Mouse (Mus musculus): Measurements from ENCODE around the gene Tescl. TPM values are rescaled to one million over a fixed set of nuclear protein-coding genes. Genes with fewer than 3 reads are reported as not detected.

Tescl gene
- total RNA-seq, 2 experiments from 2014 or later: not detected

GRCm38 (mm10) chr7:24364827-24365226 is 31.1 kb upstream of the Tescl start:
- DNase-seq (ENCODE audit: low spot score in 2 of 2): peak; percentile 80 to 90

GRCm38 (mm10) chr7:24363228-24363627 is 29.5 kb upstream of the Tescl start:
- peak; percentile 34 to 59 for DNase-seq (ENCODE audit: low spot score in 2 of 2)

DNA sequence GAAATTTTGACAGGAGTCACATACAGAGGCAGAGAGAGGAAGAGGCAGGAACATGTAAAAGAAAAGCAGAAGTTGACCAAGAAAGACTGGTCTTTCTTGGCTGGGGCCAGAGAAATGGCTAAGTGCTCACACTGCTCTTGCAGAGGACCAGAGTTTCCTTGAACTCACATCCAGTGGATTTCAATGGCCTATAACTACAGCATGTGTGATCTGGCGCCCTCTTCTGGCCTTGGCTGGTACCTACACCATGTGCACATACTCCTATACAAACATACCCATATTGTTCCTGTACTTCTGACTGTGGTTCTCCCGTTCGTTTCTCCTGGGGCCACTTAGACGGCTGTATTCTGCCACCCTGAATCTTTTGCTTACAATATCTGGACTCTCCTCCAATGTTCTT is 27.3 kb upstream of the Tescl start:
- no peak for DNase-seq (ENCODE audit: low spot score in 2 of 2)

DNA sequence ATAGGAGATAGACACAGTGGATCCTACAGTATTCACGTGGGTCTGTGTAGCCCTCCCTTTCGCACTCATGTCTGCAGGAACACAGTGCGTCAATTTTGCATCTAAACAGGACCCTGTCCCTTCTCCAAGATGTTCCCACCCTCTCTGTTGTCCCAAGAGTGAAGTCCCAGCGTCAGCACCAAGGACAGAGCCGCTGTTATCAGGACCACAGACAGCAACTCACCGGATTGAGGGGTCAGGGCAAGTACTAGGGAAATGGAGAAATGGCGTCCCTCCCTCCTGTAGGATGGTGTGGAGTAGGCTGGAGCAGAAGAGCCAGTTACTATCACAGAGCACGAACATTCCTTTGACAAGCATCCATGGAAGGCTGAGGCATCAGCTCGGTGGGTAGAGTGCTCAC is 25.5 kb upstream of the Tescl start:
- DNase-seq (ENCODE audit: low spot score in 2 of 2): no peak

DNA sequence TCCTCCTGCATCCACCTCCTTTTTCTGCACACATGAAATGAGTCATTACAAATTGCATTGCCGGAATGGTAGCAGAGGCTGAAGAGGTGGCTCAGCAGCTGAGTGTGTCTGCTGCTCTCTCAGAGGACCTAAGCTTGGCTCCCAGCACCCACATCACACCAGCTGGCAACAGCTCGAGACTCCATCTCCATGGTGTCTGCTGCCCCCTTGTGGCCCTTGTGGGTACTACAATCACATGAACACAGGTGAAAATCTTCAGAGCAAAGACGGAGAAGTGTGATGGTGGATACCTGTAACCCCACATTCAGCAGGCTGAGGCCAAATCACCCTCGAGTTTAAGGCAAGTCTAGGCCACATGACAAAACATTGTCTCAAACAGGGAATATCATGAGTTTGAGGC is 24.2 kb upstream of the Tescl start:
- DNase-seq (ENCODE audit: low spot score in 2 of 2): no peak

DNA sequence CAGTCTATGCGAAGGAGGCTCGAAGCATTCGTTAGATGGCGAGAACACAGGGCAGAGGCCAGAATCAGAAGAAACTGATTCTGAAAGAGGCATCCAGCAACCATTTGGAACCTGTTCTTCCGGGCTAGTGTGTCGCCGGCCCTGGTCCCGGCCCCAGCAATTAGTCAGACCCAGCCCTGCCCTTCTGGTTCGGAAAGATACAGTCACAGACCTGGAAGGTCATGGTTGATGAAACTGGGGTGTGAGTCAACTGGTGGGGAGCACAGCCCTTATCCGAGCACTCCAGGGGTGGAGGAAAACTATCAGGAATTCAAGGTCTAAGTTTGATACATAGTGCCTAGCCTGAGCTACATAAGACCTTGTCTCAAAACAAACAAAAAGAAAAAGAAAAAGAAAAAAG is 22.3 kb upstream of the Tescl start:
- no peak for DNase-seq (ENCODE audit: low spot score in 2 of 2)

DNA sequence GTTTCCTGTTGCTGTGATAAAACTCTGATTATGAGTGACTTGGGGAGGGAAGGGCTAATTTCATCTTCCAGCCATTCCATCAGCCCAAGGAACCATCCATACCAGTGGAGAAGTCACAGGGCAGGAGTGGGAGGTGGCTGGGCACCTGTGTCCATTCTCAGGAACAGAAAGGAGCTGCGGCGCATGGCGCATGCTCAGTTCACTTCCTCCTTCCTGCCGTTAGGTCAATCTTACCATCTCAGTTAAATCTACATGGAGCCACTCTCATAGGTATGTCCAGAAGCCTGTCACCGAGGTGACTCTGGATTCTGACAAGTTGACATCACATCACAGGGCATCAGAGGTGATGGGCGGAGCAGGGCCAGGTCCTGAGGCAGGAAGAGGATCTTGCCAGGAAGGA is 21.9 kb upstream of the Tescl start:
- no peak for DNase-seq (ENCODE audit: low spot score in 2 of 2)

DNA sequence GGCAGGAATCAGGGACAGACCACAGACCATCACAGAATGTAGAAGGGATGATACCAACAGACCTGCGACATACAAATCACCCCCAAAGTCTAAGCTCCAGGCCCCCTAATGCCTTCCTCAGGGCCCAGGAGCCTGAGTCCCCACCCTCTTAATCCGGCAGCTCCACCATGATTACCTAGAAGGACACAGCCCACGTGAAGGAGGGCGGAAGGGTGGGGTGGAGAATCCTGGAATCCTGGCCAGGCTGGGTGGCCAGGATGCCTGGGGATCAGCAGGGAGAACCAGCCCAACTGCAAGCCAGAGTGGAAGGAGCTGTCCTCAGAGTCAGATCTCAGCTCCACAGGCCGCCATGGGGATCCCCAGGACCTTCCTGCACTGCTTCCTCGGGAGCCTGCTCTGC is 15.2 kb upstream of the Tescl start, which contains the start of gene Lypd5:
Lypd5 (plus strand) TSS at position 301 of the 400 bp plus-strand sequence.
- DNase-seq (ENCODE audit: low spot score in 2 of 2): no peak

DNA sequence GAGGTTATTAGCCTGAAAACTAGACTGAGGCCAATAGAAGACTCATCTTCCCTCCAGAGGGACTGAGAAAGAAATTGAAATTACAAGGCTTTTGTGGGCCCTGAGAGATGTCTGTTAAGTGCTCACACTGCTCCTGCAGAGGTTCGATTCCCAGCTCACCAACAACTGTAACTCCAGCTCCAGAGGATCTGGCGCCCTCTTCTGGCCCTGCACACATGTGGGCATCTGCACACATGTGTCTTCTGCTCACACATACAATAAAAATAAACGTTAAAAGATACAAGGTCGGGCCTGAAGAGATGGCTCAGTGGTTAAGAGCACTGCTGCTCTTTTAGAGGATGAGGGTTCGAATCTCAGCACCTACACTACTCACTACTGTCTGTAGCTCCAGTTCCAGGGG is 12.7 kb upstream of the Tescl start:
- DNase-seq (ENCODE audit: low spot score in 2 of 2): no peak

DNA sequence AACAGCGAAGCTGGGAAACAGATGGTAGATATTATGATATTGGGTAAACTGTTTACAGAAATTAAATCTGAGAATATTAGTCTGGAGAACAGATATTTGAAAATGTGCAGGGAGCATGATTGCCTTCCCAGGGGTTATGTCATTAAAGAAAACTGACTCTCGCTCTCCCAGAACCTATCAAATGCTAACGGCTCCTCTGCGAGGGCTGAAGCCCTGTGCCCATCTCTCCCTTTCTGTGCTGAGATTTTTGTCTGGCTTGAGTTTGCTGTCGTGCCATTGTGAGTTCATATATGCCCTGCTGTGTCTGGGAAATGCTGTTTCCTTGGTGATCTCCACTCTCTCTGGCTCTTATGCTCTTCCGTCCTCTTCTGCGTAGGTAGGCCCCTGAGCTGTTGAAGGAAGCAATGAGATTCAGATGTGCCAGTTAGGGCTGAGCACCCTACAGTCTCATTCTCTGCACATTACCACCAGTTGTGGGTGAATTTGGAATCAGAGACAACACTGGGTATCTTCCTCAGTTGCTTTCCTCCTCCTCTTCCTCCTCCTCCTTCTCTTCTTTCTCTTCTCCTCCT is 10.1 kb upstream of the Tescl start:
- DNase-seq (ENCODE audit: low spot score in 2 of 2): peak in 1 of 2 experiments; percentile 31

GRCm38 (mm10) chr7:24338241-24338640 is 4.5 kb upstream of the Tescl start:
- no peak for DNase-seq (ENCODE audit: low spot score in 2 of 2)

GRCm38 (mm10) chr7:24335699-24336309 is 2.1 kb upstream of the Tescl start:
- peak; percentile 64 to 82 for DNase-seq (ENCODE audit: low spot score in 2 of 2)

DNA sequence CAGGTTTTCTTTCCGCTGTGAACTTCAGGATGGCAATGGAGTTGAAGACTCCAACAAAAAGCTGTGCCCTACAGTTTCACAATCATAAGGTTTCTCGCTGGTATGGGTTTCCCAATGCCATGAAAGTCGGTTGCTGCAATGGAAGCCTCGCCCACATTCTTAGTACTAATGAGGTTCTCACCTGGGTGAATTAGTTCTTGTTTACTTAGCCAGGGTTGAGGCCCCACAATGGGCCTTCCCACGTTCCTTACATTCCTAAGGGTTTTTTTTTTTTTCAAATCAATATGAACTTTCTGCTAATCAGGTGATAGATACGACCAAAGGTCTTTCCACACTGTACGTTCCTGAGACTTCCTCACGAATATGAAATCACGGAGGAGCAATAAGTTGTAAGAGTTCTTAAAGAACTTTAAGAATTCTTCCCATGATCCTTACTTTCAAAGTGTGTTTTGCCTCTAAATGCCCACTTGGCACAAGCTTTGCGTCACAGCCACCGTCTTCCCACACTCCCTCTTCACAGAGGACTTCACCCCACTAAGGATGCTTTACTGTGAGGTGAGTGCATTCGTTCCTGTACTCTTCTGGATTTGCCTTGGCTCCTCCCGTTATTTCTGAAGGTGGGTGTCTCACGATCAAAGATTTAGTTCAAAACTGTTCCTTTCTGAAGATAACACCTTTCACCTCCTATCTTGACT is 6.3 kb downstream of the Tescl start:
- no peak for DNase-seq (ENCODE audit: low spot score in 2 of 2)

- DNase-seq (ENCODE audit: low spot score in 2 of 2): no peak
Measured at GRCm38 (mm10) chr7:24326273-24327135, 7.2 kb downstream of the Tescl start.

- DNase-seq (ENCODE audit: low spot score in 2 of 2): peak; percentile 53 to 69
Measured at GRCm38 (mm10) chr7:24325675-24326128, 8.0 kb downstream of the Tescl start.

GRCm38 (mm10) chr7:24325197-24325596 is 8.5 kb downstream of the Tescl start:
- DNase-seq (ENCODE audit: low spot score in 2 of 2): peak in 1 of 2 experiments; percentile 24

DNA sequence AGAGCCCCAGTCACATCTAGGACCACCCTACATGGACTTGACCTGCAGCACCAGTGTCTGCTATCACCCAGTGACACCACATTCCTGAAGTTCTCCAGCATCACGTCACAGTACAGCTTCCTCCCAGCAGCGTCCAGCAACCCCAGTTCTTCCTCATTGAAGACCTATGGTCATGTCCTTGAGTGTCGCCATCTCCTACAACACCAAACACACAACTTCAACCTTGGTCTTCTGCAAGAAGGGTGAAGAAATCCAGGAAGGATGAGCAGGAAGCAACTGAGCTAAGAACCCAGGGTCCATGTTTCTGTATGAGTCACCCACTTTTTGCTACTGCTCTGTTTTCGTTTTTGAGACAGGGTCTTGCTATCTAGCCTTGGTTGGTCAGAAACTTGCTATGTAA is 11.1 kb downstream of the Tescl start:
- DNase-seq (ENCODE audit: low spot score in 2 of 2): no peak

GRCm38 (mm10) chr7:24318942-24319341 is 14.8 kb downstream of the Tescl start:
- DNase-seq (ENCODE audit: low spot score in 2 of 2): no peak

- DNase-seq (ENCODE audit: low spot score in 2 of 2): peak; percentile 97 to 98
Measured at GRCm38 (mm10) chr7:24316567-24317092, 17.1 kb downstream of the Tescl start, which contains the start of gene Zfp94. Gene Zfp94, minus strand, starts transcription at chr7:24316666.

DNA sequence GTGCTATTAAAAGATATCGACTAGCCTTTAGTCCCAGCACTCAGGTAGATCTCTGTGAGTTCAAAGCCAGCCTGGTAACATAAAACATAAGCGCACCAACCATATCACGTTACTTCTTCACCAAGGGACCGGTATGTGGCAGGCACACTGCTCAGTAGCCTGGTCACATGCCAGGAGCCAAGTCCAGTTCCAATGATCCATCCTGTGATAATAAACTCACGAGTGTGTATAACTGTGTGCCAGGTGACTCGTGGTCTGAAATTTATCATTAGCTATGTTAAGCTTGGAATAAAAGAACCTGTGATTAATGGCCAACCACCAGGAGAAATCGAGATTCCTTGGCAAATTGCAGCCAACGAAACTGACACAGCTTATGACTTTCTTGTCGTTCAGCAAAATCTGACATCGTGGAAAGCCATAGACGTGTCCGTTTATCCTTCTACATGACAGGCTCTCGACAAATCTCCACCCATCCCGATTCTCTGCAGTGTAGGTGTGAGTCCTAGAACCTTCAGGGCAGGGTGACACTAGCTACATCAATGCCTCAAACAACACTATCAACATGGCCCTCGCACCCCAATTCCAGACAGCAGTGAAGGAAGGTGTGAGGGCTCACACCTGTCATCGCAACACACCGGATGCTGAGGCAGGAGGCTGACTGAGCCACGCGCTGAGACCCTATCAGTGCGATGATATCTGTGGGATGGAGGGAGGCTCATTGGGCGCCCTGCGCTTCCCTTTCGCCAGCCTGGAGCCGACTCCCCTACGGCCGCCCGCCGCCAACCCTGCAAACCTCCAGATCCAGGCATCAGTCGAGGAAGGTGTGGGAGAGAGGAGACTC is 17.8 kb downstream of the Tescl start:
- DNase-seq (ENCODE audit: low spot score in 2 of 2): no peak
